ENCODE assay signal across 8 mouse cellular contexts in genomic region chr9:37530888-37531705, GRCm38 (mm10). TPM values are rescaled to one million over a fixed set of nuclear protein-coding genes. Genes with fewer than 3 reads are reported as not detected.
DNase-seq lines count a peak whose midpoint lies in the region; ATAC-seq and TF ChIP-seq lines count a peak whose summit lies in the region.

No protein-coding gene starts in this region.

- peak overlapping the region; percentile 77 for H3K4me3 ChIP-seq in gastrocnemius, adult 2 months
- peak overlapping the region; percentile 49 for H3K4me3 ChIP-seq in heart, embryonic 12.5 days
- H3K4me3 ChIP-seq in kidney, embryonic 15.5 days (replicated peaks), result peak overlapping the region; percentile 44
- peak overlapping the region; percentile 51 for H3K4me3 ChIP-seq in lung, postnatal 0 days (ENCODE audit: low read depth, low read length)

- H3K9ac ChIP-seq in heart, embryonic 12.5 days, result peak overlapping the region; percentile 73
- H3K9ac ChIP-seq in kidney, embryonic 15.5 days, result peak overlapping the region; percentile 41
- H3K9ac ChIP-seq in lung, postnatal 0 days (replicated peaks; ENCODE audit: low read depth), result peak overlapping the region; percentile 47

- TF ChIP-seq CTCF in gastrocnemius, adult 2 months (IDR thresholded peaks at IDR 0.05), result peak; percentile 55
- TF ChIP-seq CTCF in lung, postnatal 0 days (IDR thresholded peaks at IDR 0.05), result peak; percentile 73

- peak overlapping the region; percentile 86 for H3K4me2 ChIP-seq in heart, embryonic 12.5 days
- peak overlapping the region; percentile 73 for H3K4me2 ChIP-seq in kidney, embryonic 15.5 days
- H3K4me2 ChIP-seq in lung, postnatal 0 days (replicated peaks; ENCODE audit: low read depth, low read length), result peak overlapping the region; percentile 70

- peak overlapping the region; percentile 92 for H3K27ac ChIP-seq in gastrocnemius, adult 2 months
- peak overlapping the region; percentile 78 for H3K27ac ChIP-seq in heart, embryonic 12.5 days (ENCODE audit: poor library complexity, severe bottlenecking)
- peak overlapping the region; percentile 82 for H3K27ac ChIP-seq in kidney, embryonic 15.5 days
- peak overlapping the region; percentile 94 for H3K27ac ChIP-seq in lung, postnatal 0 days (ENCODE audit: low read length)

- WGBS in heart, embryonic 12.5 days, result 3% methylated on average over 31 of the region's 31 CpGs
- 2% methylated on average over 31 of the region's 31 CpGs for WGBS in kidney, embryonic 15.5 days
- WGBS in lung, postnatal 0 days, result 5% methylated on average over 31 of the region's 31 CpGs

- H3K36me3 ChIP-seq in heart, embryonic 12.5 days, result peaks cover 6% of the 10 kb centered on the region; the same call in 1 of the 2 replicates
- H3K36me3 ChIP-seq in kidney, embryonic 15.5 days, result 0 out of 2 replicates have a peak, but pooled peaks cover 4% of the 10 kb centered on the region
- peaks cover 18% of the 10 kb centered on the region; the same call in 1 of the 2 replicates for H3K36me3 ChIP-seq in lung, postnatal 0 days (ENCODE audit: insufficient read depth, low read length)

- no peaks in the 10 kb centered on the region for H3K9me3 ChIP-seq in heart, embryonic 12.5 days (replicated peaks)
- H3K9me3 ChIP-seq in kidney, embryonic 15.5 days (replicated peaks), result no peaks in the 10 kb centered on the region
- no peaks in the 10 kb centered on the region for H3K9me3 ChIP-seq in lung, postnatal 0 days (ENCODE audit: low read length)

- no peak for TF ChIP-seq EP300 in lung, postnatal 0 days (IDR thresholded peaks at IDR 0.05)

- H3K27me3 ChIP-seq in heart, embryonic 12.5 days (replicated peaks), result peaks cover 17% of the 10 kb centered on the region
- peaks cover 73% of the 10 kb centered on the region for H3K27me3 ChIP-seq in kidney, embryonic 15.5 days
- H3K27me3 ChIP-seq in lung, postnatal 0 days (replicated peaks; ENCODE audit: insufficient read depth, low read length), result no peaks in the 10 kb centered on the region

- intact Hi-C loops in gastrocnemius, adult 2 months (cut with DNase I), result no loop called here

- peaks cover 37% of the 10 kb centered on the region for H3K4me1 ChIP-seq in heart, embryonic 12.5 days (replicated peaks)
- peaks cover 39% of the 10 kb centered on the region for H3K4me1 ChIP-seq in kidney, embryonic 15.5 days
- peaks cover 10% of the 10 kb centered on the region for H3K4me1 ChIP-seq in lung, postnatal 0 days (ENCODE audit: insufficient read depth, low read depth, low read length)

- peak; percentile 67 for DNase-seq in gastrocnemius, adult 2 months
- no peak for DNase-seq in gastrocnemius, adult 8-10 months (ENCODE audit: low spot score in 2 of 2)
- DNase-seq in cerebellum, postnatal 10 days, result peak; percentile 58
- peak; percentile 93 for DNase-seq in lung, postnatal 0 days (ENCODE audit: low spot score)
- peak; percentile 78 for DNase-seq in retina, postnatal 1 day
- DNase-seq in thymus, postnatal 36 days, result no peak

- ATAC-seq in heart, embryonic 12.5 days (ENCODE audit: insufficient number of reproducible peaks, low FRiP score), result peak; percentile 46
- ATAC-seq in kidney, embryonic 15.5 days (replicated peaks; ENCODE audit: low FRiP score), result peak; percentile 87
- ATAC-seq in lung, postnatal 0 days, result peak; percentile 58

RNA-seq across cellular contexts. Expression of gene Esam, which starts 3.2 kb away (rescaled TPM):
- total RNA-seq in gastrocnemius, adult 2 months (2021), result 10 to 100 TPM; 20.5 to 29.9 TPM
- 10 to 100 TPM; 11.7 to 19.3 (median 15.3) TPM for total RNA-seq in gastrocnemius, adult 8-10 months (2022)
- polyA plus RNA-seq in heart, embryonic 12.5 days (2016; fragmentation: Nextera tagmentation; extraction: Ambion mirVana), result 54.6 and 59.8 TPM in 2 replicates
- polyA plus RNA-seq in kidney, embryonic 15.5 days (2015; fragmentation: Nextera tagmentation; extraction: Ambion mirVana), result 72.7 and 76.5 TPM in 2 replicates
- 256 and 260 TPM in 2 replicates for polyA plus RNA-seq in lung, postnatal 0 days (2015; fragmentation: Nextera tagmentation; extraction: Ambion mirVana)

RNA-seq across cellular contexts. Expression of gene Vsig2, which starts 8.0 kb away (rescaled TPM):
- total RNA-seq in gastrocnemius, adult 2 months (2021), result 1 to 10 TPM; 2.6 to 3.2 TPM
- total RNA-seq in gastrocnemius, adult 8-10 months (2022), result 1 to 10 TPM in 1 of 4 experiments, under 1 TPM in 3; 0.70 to 2.1 (median 0.78) TPM
- polyA plus RNA-seq in heart, embryonic 12.5 days (2016; fragmentation: Nextera tagmentation; extraction: Ambion mirVana), result 1.6 and 1.9 TPM in 2 replicates
- 0.91 and 1.4 TPM in 2 replicates for polyA plus RNA-seq in kidney, embryonic 15.5 days (2015; fragmentation: Nextera tagmentation; extraction: Ambion mirVana)
- polyA plus RNA-seq in lung, postnatal 0 days (2015; fragmentation: Nextera tagmentation; extraction: Ambion mirVana), result 85.6 and 94.9 TPM in 2 replicates

RNA-seq across cellular contexts. Expression of gene Nrgn, which starts 21.6 kb away (rescaled TPM):
- total RNA-seq in gastrocnemius, adult 2 months (2021), result under 1 TPM; 0.23 to 0.42 TPM
- under 1 TPM; 0.44 to 0.67 (median 0.55) TPM for total RNA-seq in gastrocnemius, adult 8-10 months (2022)
- 7.4 and 11.3 TPM in 2 replicates for polyA plus RNA-seq in heart, embryonic 12.5 days (2016; fragmentation: Nextera tagmentation; extraction: Ambion mirVana)
- polyA plus RNA-seq in kidney, embryonic 15.5 days (2015; fragmentation: Nextera tagmentation; extraction: Ambion mirVana), result 3.4 and 4.2 TPM in 2 replicates
- 4.0 and 4.2 TPM in 2 replicates for polyA plus RNA-seq in lung, postnatal 0 days (2015; fragmentation: Nextera tagmentation; extraction: Ambion mirVana)

RNA-seq across cellular contexts. Expression of gene Siae, which starts 24.4 kb away (rescaled TPM):
- 1 to 10 TPM; 4.1 to 4.6 TPM for total RNA-seq in gastrocnemius, adult 2 months (2021)
- total RNA-seq in gastrocnemius, adult 8-10 months (2022), result 1 to 10 TPM; 3.5 to 5.0 (median 4.1) TPM
- 11.1 and 11.4 TPM in 2 replicates for polyA plus RNA-seq in heart, embryonic 12.5 days (2016; fragmentation: Nextera tagmentation; extraction: Ambion mirVana)
- 9.5 and 9.6 TPM in 2 replicates for polyA plus RNA-seq in kidney, embryonic 15.5 days (2015; fragmentation: Nextera tagmentation; extraction: Ambion mirVana)
- polyA plus RNA-seq in lung, postnatal 0 days (2015; fragmentation: Nextera tagmentation; extraction: Ambion mirVana), result 7.7 and 9.9 TPM in 2 replicates

RNA-seq across cellular contexts. Expression of gene Msantd2, which starts 42.0 kb away (rescaled TPM):
- 1 to 10 TPM; 4.0 to 5.1 TPM for total RNA-seq in gastrocnemius, adult 2 months (2021)
- 1 to 10 TPM; 2.2 to 3.2 (median 2.3) TPM for total RNA-seq in gastrocnemius, adult 8-10 months (2022)
- 21.7 and 28.2 TPM in 2 replicates for polyA plus RNA-seq in heart, embryonic 12.5 days (2016; fragmentation: Nextera tagmentation; extraction: Ambion mirVana)
- polyA plus RNA-seq in kidney, embryonic 15.5 days (2015; fragmentation: Nextera tagmentation; extraction: Ambion mirVana), result 22.1 and 23.9 TPM in 2 replicates
- polyA plus RNA-seq in lung, postnatal 0 days (2015; fragmentation: Nextera tagmentation; extraction: Ambion mirVana), result 12.1 and 12.2 TPM in 2 replicates

Comparison
In these comparisons a context has a peak if more than half of its experiments do, and no peak if none do; other contexts are left out.
1. DNase-seq: peak in gastrocnemius, adult 2 months (single experiment), cerebellum, postnatal 10 days (2 of 2), lung, postnatal 0 days (single experiment) and retina, postnatal 1 day (single experiment); none in gastrocnemius, adult 8-10 months (0 of 2) and thymus, postnatal 36 days (0 of 2).
2. RNA of gene Vsig2, which starts 8.0 kb away (polyA plus RNA-seq): 85.6 to 94.9 TPM in lung, postnatal 0 days; 1.6 to 1.9 TPM in heart, embryonic 12.5 days and 0.91 to 1.4 TPM in kidney, embryonic 15.5 days; every median in the first group is over 10 times any median in the second.
3. Peak in every context shown above with its lines, with median percentiles within 50 percentile points of each other: H3K27ac ChIP-seq, H3K4me3 ChIP-seq, ATAC-seq, H3K4me2 ChIP-seq and H3K9ac ChIP-seq.